Mouse (Mus musculus) neural tube, postnatal 0 days (tissue): ENCODE results near the gene Btk. TPM values are rescaled to one million over a fixed set of nuclear protein-coding genes. Genes with fewer than 3 reads are reported as not detected.

Experiments
- polyA plus RNA-seq: library from polyadenylated mRNA; unstranded; fragments of >200 nt; fragmentation: Nextera tagmentation; extraction: Ambion mirVana; gene quantifications from 2 replicates; pipeline ENCODE4 v1.2.1, GENCODE M21; 2015

Gene Btk
- 0.80 and 0.87 TPM in 2 replicates for polyA plus RNA-seq

DNA sequence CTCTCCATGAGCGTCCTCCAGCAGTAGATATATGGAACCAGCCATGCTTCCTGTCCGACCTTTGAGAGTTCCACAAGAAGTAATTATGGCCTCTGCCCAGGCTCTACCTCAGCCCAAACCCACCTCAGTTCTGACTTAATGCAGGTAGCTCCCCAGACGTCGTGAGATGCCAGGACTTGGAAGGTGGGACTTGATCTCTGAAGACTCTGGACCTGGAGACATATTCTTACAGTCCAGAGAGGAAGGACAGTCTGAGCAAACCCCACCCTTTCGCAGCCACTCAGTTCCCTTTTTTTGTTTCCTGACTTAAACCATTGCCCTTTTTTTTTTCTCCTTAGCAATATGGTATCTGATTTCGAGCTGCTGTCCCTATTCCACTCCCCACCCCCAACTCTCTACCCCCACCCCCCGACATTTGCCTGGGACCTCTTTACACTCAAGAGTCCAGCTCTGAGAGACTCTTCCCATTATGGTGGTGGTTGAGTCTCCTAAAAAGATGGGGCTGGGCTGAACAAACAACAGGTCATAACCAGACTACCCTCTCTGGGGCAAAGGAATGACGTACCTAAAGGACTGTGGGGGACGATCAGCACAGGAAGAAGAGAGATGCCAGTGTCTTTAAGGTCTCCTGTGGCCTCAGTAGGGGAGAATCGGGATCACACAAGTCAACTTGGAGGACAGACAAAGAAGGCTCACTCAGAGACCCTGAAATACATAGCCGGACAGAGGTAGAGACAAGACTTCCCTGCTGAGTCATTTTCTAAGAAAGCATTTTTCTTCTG lies at the start of gene Btk:
Gene Btk, minus strand, starts transcription at position 683 of the 782 bp plus-strand sequence.

DNA sequence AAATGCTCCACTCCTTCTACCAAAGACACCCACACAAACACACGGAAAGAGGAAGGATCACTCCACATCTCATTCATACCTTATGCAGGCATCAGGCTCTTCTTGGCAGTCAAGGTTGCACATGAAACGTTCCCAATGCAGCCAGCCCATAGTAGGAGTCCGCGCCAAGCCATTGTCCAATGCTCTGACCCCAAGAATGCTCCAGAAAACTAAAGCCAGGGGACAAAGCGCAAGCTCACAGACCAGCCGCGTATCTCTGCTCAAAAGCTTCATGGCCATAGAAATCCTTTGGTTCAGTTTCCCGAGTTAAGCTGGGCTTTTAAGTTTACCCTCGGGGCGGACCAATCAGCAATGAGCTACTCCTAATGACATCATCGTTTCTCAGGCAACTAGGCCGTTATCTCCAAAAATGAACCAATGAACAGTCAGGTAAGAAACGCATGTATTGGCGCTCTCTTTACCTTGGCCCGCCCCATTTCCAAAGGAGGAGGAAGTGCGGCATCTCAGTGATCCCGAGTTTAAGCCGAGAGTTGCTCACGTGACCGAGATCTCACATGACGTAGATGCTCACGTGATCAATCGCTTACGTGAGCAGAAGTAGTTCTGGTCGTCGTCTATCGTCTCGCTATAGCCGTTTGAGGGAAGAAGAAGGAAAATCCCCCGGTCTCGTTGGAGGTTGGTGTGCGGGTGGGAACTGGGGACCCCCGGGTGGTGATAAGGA lies 17.4 kb upstream of the Btk start, which contains the start of the genes Gla and Hnrnph2:
Gene Gla, minus strand, starts transcription at position 467 of the 721 bp plus-strand sequence.
Gene Hnrnph2, plus strand, starts transcription at position 521 of the 721 bp plus-strand sequence.

DNA sequence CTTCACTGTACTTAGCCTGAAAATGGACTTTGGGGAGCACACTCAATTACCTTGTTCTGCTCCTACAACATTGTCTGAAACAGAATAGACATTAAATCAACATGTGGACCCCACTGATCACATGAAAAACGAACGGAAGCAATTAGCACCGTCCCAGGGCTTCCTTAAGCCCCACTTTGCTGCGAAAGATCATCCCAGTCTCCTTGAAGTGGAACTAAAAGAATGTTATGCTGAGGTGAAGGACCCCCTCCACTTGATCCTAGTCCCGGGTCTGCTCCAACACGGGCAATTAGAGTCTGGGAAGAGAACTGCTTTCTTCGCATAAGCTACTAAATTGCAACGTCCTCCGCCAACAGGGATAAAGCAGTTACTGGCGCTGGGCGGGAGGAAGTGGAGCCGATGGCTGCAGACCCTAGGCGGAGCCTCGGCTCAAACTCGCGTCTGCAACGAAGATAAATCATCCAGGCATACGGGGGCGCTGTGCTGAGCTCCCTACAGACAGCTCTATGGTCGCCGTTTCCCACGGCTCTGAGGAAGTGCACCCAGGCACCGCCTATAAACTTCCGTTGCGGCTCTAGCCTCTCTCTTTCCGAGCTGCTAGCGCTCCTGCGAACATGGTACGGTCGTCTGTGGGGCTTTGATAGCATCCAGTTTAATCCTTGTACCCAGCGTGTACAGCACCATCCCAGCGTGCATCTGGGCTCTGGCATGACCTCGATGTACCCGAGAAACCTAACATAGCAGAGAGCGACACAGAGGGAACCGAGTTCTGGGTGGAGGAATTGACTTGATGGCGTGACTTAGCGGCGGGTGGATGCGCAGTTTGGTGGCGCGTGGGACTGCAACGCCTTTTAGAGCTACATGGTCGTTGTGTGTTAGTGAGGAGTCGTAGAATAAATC lies 2.0 kb upstream of the Btk start, which contains the start of gene Rpl36a:
Gene Rpl36a, plus strand, starts transcription at position 552 of the 900 bp plus-strand sequence.

GRCm38 (mm10) chrX:134541145-134541954 lies 42.0 kb downstream of the Btk start, which contains the start of gene Timm8a1:
Gene Timm8a1 (minus strand): TSS chrX:134541865.

Other genes starting within 250 kb of the Btk start
- gene Drp2, start 179.0 kb downstream of the Btk start, polyA plus RNA-seq, result 8.6 and 11.6 TPM in 2 replicates
- 0.18 and 0.31 TPM in 2 replicates for gene Taf7l, start 107.1 kb downstream of the Btk start, polyA plus RNA-seq
- 47.2 and 47.5 TPM in 2 replicates for gene Timm8a1, start 41.7 kb downstream of the Btk start, polyA plus RNA-seq
- gene Rpl36a, start 2.1 kb upstream of the Btk start, polyA plus RNA-seq, result 176 and 210 TPM in 2 replicates
- gene Gla, start 17.6 kb upstream of the Btk start, polyA plus RNA-seq, result 5.8 and 7.9 TPM in 2 replicates
- gene Hnrnph2, start 17.6 kb upstream of the Btk start, polyA plus RNA-seq, result 94.8 and 109 TPM in 2 replicates
- 4.2 and 4.6 TPM in 2 replicates for gene Armcx4, start 102.9 kb upstream of the Btk start, polyA plus RNA-seq
- gene Armcx1, start 134.4 kb upstream of the Btk start, polyA plus RNA-seq, result 90.8 and 97.2 TPM in 2 replicates
- 47.0 and 50.1 TPM in 2 replicates for gene Armcx6, start 167.8 kb upstream of the Btk start, polyA plus RNA-seq
- 91.3 and 99.9 TPM in 2 replicates for gene Armcx3, start 173.0 kb upstream of the Btk start, polyA plus RNA-seq
- 57.0 and 60.5 TPM in 2 replicates for gene Armcx2, start 225.7 kb upstream of the Btk start, polyA plus RNA-seq